Mouse (Mus musculus) c-Kit-negative CD71-positive TER-119-positive erythroid progenitor cells, embryonic 14.5 days (primary cell): ENCODE results near the gene Sntg2.

ENCODE experiments used
- DNase-seq: peaks from one replicate; pipeline ENCODE4 v3.0.0-alpha.2; 2013; ENCODE audit warnings: low read depth, low spot score

The Sntg2 gene

GRCm38 (mm10) chr12:30283741-30284140 lies 89.4 kb downstream of the Sntg2 start:
- DNase-seq = no peak

- DNase-seq = no peak
Measured at GRCm38 (mm10) chr12:30272242-30272985, 100.8 kb downstream of the Sntg2 start.

- no peak for DNase-seq
Measured at GRCm38 (mm10) chr12:30264206-30264605, 109.0 kb downstream of the Sntg2 start.

GRCm38 (mm10) chr12:30261187-30261586 lies 112.0 kb downstream of the Sntg2 start:
- no peak for DNase-seq

- DNase-seq = no peak
Measured at GRCm38 (mm10) chr12:30258641-30259040, 114.5 kb downstream of the Sntg2 start.

DNA sequence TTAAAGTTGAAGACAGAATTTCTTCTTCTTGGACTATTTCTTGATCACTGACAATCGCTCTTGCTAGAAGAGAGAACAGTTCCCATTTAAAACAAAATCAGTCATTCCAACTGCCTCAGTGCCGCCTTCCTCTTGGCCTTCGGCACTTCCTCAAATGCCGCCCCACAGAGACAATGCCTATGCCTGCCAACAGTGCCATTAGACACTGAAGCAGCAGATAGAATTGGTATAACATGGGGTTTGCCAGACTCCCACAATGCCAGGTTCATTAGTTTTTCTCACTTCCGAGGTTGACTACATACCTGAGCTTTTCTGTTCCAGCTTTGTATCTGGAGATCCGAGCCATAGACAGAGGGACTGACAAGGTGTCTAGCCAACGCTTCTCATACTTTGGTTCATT lies 115.5 kb downstream of the Sntg2 start:
- no peak for DNase-seq

GRCm38 (mm10) chr12:30256207-30256606 lies 117.0 kb downstream of the Sntg2 start:
- no peak for DNase-seq

- no peak for DNase-seq
Measured at GRCm38 (mm10) chr12:30254581-30254980, 118.6 kb downstream of the Sntg2 start.

- no peak for DNase-seq
Measured at GRCm38 (mm10) chr12:30252381-30252780, 120.8 kb downstream of the Sntg2 start.

DNA sequence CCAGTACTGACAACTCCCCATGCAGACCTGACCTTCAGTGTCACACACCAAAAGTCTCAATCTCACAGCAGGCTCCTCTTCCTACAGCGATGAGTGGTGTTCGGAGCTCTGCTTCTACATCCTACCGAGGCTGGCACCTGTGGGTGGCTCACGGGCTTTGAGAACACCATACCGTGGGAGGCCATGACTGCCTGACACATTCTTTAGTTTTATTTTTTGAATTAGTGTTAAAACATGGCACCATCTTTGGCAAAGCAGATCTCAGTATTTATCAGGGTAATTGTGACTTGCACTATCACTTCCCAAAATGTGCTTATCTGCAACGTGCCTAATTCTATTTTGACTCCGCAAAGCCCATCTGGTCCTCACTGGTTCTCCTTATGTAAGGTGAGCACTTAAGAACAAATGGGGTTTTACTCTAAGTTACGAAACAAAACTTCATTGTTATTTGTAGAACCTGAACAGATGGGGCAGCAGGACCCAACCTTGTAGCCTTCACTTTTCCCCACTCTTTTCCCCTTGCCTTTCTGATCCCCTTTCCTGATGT lies 121.8 kb downstream of the Sntg2 start:
- DNase-seq = no peak

GRCm38 (mm10) chr12:30249068-30249467 lies 124.1 kb downstream of the Sntg2 start:
- no peak for DNase-seq

DNA sequence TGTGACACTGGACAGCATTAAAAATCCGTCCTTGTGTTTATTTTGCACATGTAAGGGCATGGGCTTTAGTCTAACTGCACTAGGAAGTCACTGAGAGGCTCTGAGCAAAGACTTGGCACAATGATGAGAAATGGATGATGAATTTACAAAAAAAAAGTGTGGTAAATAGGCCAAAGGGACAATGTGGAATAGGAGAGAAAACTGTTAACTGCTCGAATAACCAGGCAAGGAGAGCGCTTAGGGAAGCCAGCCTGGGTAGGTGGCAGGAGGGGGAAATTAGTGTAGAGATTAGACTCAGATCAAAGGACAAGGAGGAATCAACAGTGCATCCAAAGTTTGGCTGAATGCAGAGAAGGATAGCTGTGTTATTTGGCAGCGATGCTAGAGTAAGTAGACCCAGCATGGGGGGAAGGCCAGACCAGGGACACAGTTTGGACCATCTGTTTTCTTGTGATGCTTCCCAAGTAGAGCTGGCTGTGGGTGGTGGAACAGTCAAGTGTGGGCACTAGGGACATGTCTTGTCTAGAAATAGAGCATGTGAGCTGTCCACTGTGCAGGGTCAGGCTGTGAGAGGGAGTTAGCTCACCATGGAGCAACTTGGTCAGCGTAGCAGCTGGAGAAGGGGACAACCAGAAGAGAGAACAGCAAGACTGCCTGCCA lies 126.8 kb downstream of the Sntg2 start:
- no peak for DNase-seq

DNA sequence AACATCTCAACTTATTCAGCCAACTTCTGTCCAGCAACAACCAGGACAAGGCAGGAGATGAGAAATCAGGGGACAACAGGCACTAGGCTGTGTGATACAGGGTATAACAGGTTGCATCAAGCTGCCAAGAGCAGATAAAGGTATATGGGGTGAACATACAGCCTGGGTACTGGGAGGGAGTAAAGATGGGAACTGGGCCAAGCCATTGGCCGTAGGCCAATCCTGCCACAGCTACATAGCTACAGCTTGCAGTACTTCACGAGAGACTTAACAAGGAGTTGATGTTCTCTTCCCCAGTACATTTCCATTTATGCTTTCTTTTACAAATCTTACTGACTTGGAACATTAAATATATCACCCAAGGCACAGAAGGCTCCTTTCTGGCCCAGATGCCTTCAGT lies 129.0 kb downstream of the Sntg2 start:
- no peak for DNase-seq

GRCm38 (mm10) chr12:30240891-30241290 lies 132.3 kb downstream of the Sntg2 start:
- no peak for DNase-seq

DNA sequence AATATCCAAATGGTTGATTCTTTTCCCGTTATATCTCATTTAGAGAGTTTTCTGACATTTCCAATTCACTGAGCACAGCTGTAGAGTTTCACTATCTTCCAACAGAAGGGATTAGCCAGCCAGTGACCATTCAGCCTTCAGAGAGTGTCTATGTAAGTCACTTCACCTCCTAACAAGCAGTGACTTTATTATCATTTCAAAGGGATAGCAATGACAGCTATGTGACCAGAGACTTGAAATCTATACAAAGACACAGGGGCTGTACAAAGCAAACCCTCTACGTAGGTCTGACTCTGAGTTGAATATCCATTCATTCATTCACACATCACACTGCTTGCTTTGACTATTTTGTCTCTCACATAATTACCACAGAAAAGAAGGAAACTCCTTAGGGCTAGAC lies 138.2 kb downstream of the Sntg2 start:
- DNase-seq = no peak

DNA sequence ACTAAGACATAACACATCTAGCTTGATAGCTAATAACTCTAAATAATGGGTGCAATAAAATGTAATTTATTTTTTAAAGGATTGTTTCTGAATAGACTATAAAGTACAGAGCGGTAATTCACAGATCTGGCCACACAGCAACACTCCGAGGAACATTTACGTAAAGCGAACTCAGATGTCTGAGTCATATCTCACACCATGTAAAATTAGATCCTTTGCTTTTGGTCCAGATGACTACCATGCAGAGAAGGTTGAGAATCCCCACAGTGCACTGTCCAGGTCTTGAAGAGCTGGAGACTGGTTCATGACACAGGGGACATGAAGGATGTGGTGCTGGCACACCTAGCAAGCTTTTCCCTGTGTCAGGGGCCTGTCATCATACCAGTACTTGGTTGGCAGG lies 145.2 kb downstream of the Sntg2 start:
- no peak for DNase-seq

GRCm38 (mm10) chr12:30226247-30226646 lies 146.9 kb downstream of the Sntg2 start:
- DNase-seq = no peak

DNA sequence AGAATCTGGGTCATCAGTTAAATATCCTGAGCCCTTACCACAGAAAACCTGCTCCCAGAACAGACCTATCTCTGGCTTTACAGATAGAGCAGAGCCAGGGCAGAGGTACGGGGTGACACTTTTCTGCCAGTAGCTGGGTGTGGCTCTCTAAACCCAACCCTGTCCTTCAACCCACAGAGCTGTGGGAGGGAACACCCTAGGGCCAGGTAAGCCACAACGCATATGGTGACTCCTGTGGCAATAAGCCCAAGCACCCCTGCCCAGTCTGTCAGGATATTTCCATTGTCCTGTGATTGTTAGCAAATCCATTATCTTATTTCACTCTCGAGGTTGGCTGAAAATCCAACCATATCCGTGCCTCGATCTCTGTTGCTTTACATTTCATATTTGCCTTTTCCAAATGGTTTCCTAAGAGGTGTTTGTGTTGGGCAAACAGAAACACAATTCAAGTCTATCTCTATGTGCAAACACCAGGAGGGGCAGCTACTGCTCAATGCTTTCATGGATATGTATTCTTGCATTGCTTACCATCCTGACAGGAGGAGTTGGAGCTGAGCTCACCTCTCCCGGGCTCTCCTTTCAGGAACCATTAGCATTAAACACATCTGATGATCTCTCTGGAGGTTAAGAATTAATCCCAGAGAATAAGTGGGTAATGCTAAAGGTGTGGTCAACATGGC lies 156.3 kb downstream of the Sntg2 start:
- no peak for DNase-seq

DNA sequence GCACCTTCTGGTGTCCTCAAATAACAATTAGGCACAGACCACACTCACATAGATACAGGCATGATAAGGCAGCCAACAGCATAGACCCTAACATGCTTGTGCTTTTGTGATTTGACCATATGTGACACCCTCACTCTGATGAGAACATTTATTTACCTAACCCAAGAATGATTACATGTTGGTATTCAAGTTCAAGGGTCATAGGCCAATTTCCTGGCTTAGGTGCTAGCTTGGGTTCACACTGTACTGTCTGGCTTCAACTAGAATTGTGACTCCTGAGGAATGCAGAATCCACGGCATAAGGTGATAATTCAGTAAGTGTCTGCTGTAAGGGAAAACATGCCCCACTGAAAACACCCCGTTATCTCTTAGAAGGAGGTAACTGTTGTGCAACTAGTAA lies 158.4 kb downstream of the Sntg2 start:
- DNase-seq = no peak

- DNase-seq = no peak
Measured at GRCm38 (mm10) chr12:30210388-30210787, 162.8 kb downstream of the Sntg2 start.

- DNase-seq = no peak
Measured at GRCm38 (mm10) chr12:30208527-30208926, 164.6 kb downstream of the Sntg2 start.

- DNase-seq = no peak
Measured at GRCm38 (mm10) chr12:30208087-30208486, 165.1 kb downstream of the Sntg2 start.
